Mouse (Mus musculus): Measurements from ENCODE around the gene Psors1c2.

DNA sequence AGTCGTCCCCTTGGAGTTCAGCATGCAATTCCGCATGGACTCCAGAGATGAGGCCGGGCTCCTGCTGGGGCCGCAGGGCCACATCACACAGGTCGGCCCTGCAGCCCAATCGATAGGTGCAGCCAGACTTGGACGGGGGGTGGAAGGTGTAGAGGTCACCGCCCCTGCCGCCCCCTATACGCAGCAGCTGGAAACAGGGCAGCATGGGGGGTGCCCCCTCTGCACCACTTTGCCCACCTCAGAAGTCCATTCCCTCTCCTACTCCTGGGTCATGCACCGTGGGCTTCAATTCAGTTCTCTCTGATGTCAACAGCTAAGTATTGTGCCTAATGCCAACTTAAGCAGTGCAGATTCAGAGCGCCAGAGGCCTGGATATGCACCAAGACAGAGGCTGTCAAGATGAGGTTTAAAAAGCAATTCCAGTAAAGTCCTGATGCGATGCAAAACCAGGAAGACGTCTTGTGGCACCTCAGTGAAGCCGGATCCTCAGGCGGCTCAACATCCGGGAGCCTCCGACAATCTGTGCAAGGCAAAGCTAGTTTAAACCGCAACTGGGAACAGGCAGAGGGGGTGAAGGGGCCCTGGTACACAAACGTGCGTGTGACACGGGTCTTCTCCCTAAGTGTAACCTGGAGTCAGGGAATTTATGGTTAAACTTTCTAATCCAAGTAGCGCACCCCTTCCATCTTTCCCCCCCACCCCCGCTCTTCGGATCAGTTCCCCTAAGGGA is 16.9 kb upstream of the Psors1c2 start:
- TF ChIP-seq CTCF (IDR thresholded peaks at IDR 0.05; ENCODE audit: low read depth) (no peak), EP300 (IDR thresholded peaks at IDR 0.05; ENCODE audit: low read depth) (no peak)
